Mouse (Mus musculus) cerebellum, adult 9-10 months (tissue): ENCODE results near the gene Fam57b.
"Not testable (repeated sequence)": the region's sequence is repeated elsewhere in the genome, so short reads cannot be mapped to it uniquely, and the experiment has no call there.

Source experiments
- DNase-seq: peaks from one replicate; pipeline ENCODE4 v3.0.0; 2022

The Fam57b gene

GRCm38 (mm10) chr7:126778147-126778546 is 19.3 kb upstream of the Fam57b start:
- peak; percentile 69 for DNase-seq

- DNase-seq = not testable (repeated sequence)
These were observed 18.4 kb upstream of the Fam57b start for GRCm38 (mm10) chr7:126779101-126779500.

GRCm38 (mm10) chr7:126779983-126780970 is 17.2 kb upstream of the Fam57b start:
- peak; percentile 88 for DNase-seq

GRCm38 (mm10) chr7:126780971-126781635 is 16.4 kb upstream of the Fam57b start, which contains the start of gene Tbx6:
Gene Tbx6 (plus strand): TSS chr7:126781483.
- DNase-seq = peak; percentile 63

DNA sequence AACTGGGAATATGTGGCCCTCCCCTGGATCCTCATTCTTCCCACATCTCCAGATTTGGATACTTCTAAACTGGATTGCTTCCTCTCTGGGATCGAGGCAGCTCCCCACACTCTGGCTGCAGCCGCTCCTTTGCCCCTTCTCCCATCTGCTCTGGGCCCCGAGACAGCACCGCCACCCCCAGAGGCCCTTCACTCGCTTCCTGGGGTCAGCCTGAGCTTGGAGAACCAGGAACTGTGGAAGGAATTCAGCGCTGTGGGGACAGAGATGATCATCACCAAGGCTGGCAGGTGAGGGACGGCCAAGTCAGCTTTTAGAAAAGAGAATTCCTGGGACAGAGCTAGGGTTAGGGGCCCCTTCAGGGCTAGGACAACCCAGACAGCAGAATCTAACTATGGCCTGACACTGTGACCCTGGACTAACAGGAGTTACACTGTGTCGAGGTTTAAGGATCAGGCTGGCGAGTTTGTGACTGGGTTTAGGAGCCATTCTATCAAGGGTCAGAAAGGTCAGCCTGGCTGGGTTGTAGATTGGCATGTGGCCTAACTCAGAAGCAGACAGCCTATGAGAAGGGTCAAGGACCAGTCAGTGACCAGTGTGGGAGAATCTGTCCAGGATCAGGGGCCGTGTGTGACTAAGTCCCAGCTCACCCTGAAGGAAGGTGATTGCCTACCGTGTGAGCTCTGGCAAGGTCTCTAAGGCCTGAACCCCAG is 15.7 kb upstream of the Fam57b start:
- DNase-seq = no peak

DNA sequence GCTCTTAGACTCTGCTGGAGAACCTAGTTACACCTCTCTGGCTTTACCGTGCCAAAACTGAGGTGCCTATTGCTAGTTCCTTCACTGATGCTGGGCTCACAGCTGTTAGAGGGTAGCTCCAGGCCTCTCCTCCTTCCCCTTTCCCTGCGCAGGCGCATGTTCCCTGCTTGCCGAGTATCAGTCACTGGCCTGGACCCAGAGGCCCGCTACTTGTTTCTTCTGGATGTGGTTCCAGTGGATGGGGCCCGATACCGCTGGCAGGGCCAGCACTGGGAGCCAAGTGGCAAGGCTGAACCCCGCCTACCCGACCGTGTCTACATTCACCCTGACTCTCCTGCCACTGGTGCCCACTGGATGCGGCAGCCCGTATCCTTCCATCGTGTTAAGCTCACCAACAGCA is 14.8 kb upstream of the Fam57b start:
- DNase-seq = no peak

DNA sequence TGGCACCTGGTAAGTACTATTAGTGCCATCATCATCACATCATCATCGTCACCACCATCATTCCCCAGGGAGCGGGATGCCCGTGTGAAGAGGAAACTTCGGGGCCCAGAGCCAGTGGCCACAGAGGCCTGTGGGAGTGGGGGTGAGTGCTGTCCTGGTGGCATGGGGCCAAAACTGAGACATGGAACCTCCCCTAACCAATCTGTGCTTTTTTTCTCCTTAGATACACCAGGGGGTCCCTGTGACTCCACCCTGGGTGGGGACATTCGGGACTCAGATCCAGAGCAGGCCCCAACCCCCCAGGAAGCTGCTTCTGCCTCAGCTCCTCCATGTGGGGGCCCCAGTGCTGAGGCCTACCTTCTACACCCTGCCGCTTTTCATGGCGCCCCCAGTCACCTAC is 13.0 kb upstream of the Fam57b start:
- peak; percentile 56 for DNase-seq

GRCm38 (mm10) chr7:126785056-126785455 is 12.4 kb upstream of the Fam57b start:
- no peak for DNase-seq

DNA sequence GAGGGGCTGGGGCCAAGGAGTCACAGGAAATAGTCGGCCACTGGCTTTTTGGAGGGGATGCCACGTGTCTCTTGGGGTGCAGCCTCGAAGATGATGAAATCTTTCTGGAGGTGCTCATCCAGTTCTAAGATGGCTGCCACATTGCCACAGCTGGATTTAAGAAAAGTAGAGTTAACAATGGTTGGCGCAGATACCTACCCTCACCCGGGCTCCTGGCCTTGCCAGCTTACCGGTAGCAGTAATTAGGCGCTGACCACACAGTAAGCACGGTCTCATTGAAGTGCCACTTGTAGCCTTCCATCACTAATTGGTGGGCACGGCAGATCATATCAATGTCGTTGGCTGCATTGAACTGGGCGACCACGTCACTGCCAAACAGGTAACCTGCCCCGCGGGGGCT is 11.3 kb upstream of the Fam57b start:
- DNase-seq = no peak

DNA sequence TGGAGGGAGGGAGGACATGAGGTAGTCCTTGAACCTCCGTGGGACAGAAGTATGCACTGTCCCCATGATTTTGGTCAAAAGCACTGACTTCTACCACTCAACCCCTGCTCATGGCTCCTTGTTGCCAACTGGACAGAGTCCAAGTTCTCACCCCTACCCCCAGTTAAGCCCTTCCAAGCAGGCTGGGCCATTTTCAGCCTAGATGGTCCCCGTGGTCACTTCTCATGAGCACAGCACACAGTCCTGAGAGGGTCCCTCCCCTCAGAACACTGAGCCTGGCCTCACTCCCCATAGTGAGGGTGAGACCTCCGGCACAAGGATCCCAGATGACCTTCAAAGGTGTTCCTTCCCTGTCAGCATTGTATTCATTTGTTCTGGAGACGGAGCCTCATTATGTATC is 8.3 kb upstream of the Fam57b start:
- no peak for DNase-seq

DNA sequence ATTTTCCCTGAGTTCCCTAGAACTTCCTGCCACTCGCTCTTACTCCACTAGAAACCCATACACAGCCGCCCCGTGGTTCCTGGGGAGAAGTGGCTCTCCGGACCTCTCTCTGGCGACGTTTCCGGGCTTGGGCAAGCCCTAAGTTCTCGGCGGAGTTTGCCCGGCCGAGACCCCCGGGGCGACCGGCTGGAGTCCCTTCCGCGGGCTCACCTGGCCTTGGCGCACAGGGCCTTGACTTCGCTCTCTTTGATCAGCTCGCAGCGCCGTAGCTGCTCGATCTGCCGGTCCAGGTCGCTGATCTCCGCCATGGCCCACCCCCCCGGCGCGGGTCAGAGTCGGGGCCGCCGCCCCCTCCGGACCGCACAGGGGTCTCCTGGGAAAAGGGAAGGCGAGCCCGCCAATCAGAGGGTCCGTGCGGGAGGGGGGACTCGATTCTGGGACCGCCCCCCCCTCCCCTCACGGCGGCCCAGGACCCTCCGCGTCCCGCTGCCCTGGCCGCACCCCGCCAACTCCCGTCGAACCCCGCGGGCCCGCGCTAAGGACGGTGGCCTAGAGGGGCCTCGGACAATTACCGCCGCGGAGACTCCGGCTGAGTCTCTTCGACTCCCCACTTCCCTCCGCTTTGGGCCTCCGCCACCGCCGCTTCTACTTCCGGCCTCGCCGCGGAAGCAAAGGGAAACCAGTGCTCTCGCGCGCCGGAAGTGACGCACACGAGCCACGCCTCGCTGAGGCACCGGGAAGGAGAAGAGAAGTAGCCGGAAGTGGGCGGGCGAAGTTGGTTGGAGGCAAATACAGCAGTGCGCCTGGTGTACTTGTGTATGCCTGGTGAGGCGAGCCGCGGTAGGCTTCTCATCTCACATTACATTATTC is 5.4 kb upstream of the Fam57b start, which contains the start of gene Ppp4c:
Ppp4c (minus strand) TSS at position 646 of the 870 bp plus-strand sequence.
- DNase-seq = peak; percentile 94

DNA sequence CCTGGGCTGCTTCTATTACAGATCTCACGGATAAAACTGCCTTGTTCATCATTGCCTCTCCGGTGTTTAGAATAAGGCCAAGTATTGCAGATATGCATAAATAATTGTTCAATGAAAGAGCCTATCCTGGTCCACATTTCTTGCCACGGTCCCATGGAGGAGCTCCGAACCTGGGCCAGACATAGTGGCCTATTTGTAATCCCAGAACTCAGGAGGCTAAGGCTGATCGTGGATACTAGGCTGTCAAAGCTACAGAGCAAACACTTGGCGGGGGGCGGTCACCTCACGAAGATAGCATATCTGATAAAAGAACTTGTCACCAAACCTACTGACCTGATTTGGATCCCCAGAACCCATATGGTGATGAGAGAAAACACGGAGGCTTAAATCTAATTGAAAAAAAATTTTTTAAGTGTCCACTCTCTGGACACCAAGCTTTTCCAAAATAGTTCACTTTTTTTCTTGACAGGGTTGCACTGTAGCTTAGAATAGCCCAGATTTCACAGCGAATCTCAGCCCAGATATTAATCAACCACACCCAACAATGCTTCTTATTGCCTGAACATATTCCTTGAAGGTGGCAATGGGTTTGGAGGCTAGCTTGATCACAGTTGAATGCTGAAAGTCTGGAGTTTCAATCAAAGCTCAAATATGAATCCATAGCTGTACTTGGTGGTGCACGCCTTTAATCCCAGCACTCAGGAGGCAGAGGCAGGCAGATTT is 4.6 kb upstream of the Fam57b start:
- DNase-seq = no peak

DNA sequence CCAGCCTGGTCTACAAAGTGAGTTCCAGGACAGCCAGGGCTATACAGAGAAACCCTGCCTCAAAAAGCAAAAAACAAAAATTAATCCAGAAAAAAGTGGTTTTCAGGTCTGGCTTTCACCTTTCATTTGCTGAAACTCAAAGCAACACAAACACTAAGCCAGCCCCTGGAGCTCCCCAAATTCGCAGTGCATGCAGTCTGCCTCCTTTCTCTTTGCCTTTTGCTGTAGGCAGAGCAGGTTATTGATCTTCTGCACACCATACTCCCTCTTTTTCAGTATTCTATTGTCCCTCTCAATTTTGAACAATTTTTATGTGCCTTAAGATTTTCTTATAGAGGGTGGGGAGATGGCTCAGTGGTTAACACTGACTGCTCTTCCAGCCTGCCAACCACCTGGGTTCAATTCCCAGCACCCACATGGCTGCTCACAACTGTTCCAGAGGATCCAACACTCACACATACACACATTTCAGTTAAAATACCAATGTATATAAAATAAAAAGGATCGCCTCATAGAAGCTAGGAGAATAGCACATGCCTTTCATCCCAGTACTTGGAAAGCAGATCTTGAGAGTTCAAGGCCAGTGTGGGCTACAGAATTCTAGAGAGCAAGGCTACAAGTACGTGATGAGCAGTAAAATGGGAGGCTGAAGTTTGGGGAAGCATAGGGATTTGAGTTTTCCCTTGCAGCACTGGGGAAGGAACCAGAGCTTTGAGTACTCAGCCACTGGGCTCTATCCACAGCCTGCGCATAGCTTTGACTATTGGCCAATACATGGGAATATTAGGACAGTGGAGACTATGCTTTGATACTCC is 3.8 kb upstream of the Fam57b start:
- no peak for DNase-seq

GRCm38 (mm10) chr7:126794271-126794605 is 3.2 kb upstream of the Fam57b start:
- no peak for DNase-seq

DNA sequence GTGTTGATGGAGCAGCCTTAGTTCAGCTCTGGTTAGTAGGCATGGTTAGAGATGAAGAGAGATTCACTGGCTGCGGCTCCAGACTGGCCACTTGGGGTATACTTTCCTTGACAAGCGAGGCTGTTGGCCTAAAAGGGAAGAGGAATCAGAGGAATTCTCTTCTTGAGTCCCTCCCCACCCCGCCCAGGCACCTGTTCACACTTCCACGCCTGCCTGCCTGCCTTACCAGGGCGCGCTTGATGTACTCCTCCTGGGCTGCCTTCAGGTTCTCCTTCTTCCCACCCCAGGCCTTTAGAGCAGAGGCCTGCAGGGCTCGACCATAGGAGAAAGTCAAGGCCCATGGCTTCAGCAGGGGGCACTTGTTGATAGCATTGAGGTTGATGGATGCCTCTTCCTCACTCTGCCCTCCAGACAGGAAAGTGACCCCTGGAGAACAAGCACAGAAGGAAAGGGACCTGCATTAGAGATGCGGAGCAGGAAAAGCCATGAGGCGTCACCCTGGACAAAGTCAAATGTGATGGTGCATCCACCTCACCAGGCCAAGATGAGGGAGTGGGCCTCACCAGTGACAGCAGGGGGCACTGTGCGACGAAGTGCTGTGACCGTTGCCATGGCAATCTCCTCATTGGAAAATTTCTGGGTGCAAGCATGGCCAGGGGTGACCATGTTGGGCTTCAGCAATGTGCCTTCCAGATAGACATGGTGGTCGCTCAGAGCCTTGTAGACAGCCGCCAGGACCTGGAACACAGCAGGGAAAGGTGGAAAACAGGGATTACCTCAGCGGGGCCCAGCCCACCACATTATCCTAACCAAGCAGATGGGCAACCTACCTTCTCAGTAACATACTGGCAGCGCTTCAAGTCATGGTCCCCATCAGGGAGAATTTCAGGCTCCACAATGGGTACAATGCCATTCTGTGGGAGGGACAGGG is 1.8 kb upstream of the Fam57b start:
- DNase-seq = peak; percentile 66

- peak; percentile 83 for DNase-seq
These were observed 1.0 kb upstream of the Fam57b start for GRCm38 (mm10) chr7:126796350-126796932.

DNA sequence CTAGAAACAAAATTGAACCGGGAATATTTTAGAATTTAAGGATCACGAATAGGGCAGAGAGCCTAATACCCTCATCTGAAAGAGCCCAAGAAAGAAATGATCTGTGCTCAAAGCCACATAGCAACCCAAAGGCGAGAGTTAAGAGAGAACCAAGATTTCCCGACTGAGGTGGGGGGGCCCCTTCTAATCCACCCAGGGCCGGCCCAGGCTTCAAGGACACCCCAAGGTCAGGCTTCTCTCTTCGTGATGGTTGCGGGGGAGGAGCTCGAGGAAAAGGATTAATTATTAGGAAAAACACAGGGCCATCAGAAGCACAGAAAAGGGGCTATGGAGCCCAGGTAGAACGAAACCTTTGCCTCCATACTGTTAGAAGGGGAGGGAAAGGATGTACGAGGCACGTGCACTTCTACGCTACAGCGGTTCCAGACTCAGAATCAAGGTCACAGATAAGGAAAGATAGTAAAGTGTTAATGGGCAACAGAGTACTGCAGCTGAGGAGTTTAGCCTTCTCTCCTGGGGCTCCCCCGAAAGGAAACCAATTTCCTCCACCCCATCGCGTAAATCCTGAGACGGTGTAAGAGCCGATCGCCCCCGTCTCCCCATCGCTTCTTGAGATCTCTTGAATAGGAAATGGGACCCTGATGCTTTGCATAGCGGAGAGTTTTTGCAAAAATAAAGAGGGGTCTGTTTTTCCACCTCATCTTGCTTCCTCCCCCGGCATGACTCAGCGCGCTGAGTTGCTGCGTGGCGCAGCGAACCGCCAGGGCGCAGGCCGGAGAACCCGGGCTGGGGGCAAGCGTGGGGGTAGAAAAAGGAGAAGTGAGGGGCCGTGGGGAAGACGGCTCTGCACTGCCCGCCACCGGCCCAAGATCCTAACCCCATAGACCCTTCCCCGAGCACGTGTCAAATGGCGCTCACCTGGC is 920 bp downstream of the Fam57b start:
- peak; percentile 73 for DNase-seq

DNA sequence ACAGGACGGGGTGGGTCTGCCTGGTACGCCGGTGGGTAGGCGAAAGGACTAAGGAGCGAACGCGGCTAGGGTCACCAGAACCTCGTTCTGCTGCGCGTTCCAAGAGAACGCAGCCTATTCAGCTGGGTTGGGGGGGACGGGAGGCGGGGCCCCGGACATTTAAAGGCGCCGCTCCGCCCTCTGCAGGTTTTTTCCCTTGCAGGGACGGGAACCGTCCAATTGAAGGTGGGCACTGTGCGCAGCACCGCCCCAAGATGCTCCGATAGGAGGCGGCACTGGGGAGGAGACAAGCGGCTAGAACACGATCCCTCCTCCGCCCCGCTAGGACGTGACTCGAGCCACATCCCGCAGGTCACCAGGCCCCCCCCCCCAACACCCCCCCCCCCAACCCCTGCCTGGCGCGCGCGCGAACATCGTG is 1.6 kb downstream of the Fam57b start:
- peak; percentile 98 for DNase-seq
